ENCODE assay signal across 23 mouse cellular contexts in genomic region chr5:30655042-30655441, GRCm38 (mm10). TPM values are rescaled to one million over a fixed set of nuclear protein-coding genes. Genes with fewer than 3 reads are reported as not detected.
"Had no signal": no experiment of that assay in that cellular context is flagged by ENCODE, and none has a peak within 500 bp of the region (broad histone marks: within the 10 kb centered on the region; RNA-seq: fewer than 3 reads in every experiment).

No protein-coding gene starts in this region.

- DNase-seq: liver, postnatal 0 days; lung, adult 2 months; lung, postnatal 14 days; lung, postnatal 36 days; midbrain, embryonic 14.5 days; retina, postnatal 1 day; right cerebral cortex, adult 18-20 months; right cerebral cortex, postnatal 25 days; right cerebral cortex, postnatal 4 days; spleen, adult 18-20 months; thymus, adult 18-20 months; thymus, postnatal 14 days; thymus, postnatal 36 days had no signal

- ATAC-seq: liver, postnatal 0 days; lung, postnatal 0 days; midbrain, embryonic 16.5 days had no signal

- H3K9me3 ChIP-seq: lung, embryonic 15.5 days; midbrain, embryonic 10.5 days; midbrain, embryonic 12.5 days; neural tube, embryonic 13.5 days; neural tube, embryonic 15.5 days had no signal

- H3K4me2 ChIP-seq: lung, embryonic 15.5 days; midbrain, embryonic 12.5 days; neural tube, embryonic 13.5 days; neural tube, embryonic 15.5 days had no signal

- H3K9ac ChIP-seq: liver, postnatal 0 days; lung, embryonic 15.5 days; midbrain, embryonic 12.5 days; neural tube, embryonic 13.5 days; neural tube, embryonic 15.5 days had no signal

- H3K27ac ChIP-seq: lung, embryonic 15.5 days; midbrain, embryonic 10.5 days; midbrain, embryonic 12.5 days; neural tube, embryonic 13.5 days; neural tube, embryonic 15.5 days had no signal

- H3K4me3 ChIP-seq: lung, embryonic 15.5 days; midbrain, embryonic 10.5 days; midbrain, embryonic 12.5 days; myocyte; neural tube, embryonic 13.5 days; neural tube, embryonic 15.5 days had no signal

- H3K4me1 ChIP-seq: lung, embryonic 15.5 days; midbrain, embryonic 10.5 days; midbrain, embryonic 12.5 days; neural tube, embryonic 13.5 days; neural tube, embryonic 15.5 days had no signal

- H3K27me3 ChIP-seq: lung, embryonic 15.5 days; midbrain, embryonic 12.5 days; neural tube, embryonic 13.5 days; neural tube, embryonic 15.5 days had no signal

RNA-seq across cellular contexts. Expression of gene Dpysl5, which starts 56.3 kb away (rescaled TPM):
- total RNA-seq: megakaryocyte, adult 5-6 weeks; megakaryocyte-erythroid progenitor cell, adult 5-6 weeks had no signal
